Mouse (Mus musculus): ENCODE measurements around the gene Kcnh1.
A peak's percentile ranks its signal among the peaks of the same experiment; 100 is the strongest.

Kcnh1 gene

GRCm38 (mm10) chr1:192269911-192270310 lies 79.3 kb downstream of the Kcnh1 start:
- no peak for DNase-seq

GRCm38 (mm10) chr1:192277801-192278385 lies 87.3 kb downstream of the Kcnh1 start:
- no peak for DNase-seq

- peak; percentile 81 for DNase-seq
Observed at GRCm38 (mm10) chr1:192284340-192284739, 93.8 kb downstream of the Kcnh1 start.

GRCm38 (mm10) chr1:192284950-192285349 lies 94.4 kb downstream of the Kcnh1 start:
- no peak for DNase-seq

- no peak for DNase-seq
Observed at GRCm38 (mm10) chr1:192288456-192288855, 97.9 kb downstream of the Kcnh1 start.

- no peak for DNase-seq
Observed at GRCm38 (mm10) chr1:192291286-192291685, 100.7 kb downstream of the Kcnh1 start.

- no peak for DNase-seq
Observed at GRCm38 (mm10) chr1:192293391-192293790, 102.8 kb downstream of the Kcnh1 start.

- peak; percentile 56 for DNase-seq
Observed at GRCm38 (mm10) chr1:192293921-192294320, 103.3 kb downstream of the Kcnh1 start.

- peak; percentile 78 for DNase-seq
Observed at GRCm38 (mm10) chr1:192295243-192295860, 104.8 kb downstream of the Kcnh1 start.

GRCm38 (mm10) chr1:192295902-192296301 lies 105.3 kb downstream of the Kcnh1 start:
- DNase-seq, result no peak

- DNase-seq, result no peak
Observed at GRCm38 (mm10) chr1:192297481-192298128, 107.0 kb downstream of the Kcnh1 start.

GRCm38 (mm10) chr1:192300417-192300816 lies 109.8 kb downstream of the Kcnh1 start:
- peak; percentile 61 for DNase-seq

GRCm38 (mm10) chr1:192303615-192304014 lies 113.0 kb downstream of the Kcnh1 start:
- DNase-seq, result no peak

GRCm38 (mm10) chr1:192305155-192305554 lies 114.6 kb downstream of the Kcnh1 start:
- DNase-seq, result no peak

GRCm38 (mm10) chr1:192307055-192307454 lies 116.5 kb downstream of the Kcnh1 start:
- no peak for DNase-seq

- no peak for DNase-seq
Observed at GRCm38 (mm10) chr1:192311298-192311697, 120.7 kb downstream of the Kcnh1 start.

- no peak for DNase-seq
Observed at GRCm38 (mm10) chr1:192311851-192312438, 121.4 kb downstream of the Kcnh1 start.

GRCm38 (mm10) chr1:192312446-192312845 lies 121.9 kb downstream of the Kcnh1 start:
- DNase-seq, result no peak

GRCm38 (mm10) chr1:192312998-192313397 lies 122.4 kb downstream of the Kcnh1 start:
- DNase-seq, result no peak

GRCm38 (mm10) chr1:192313571-192313972 lies 123.0 kb downstream of the Kcnh1 start:
- no peak for DNase-seq

GRCm38 (mm10) chr1:192314044-192314443 lies 123.5 kb downstream of the Kcnh1 start:
- DNase-seq, result no peak

- DNase-seq, result no peak
Observed at GRCm38 (mm10) chr1:192315392-192316070, 125.0 kb downstream of the Kcnh1 start.

- no peak for DNase-seq
Observed at GRCm38 (mm10) chr1:192324223-192324622, 133.6 kb downstream of the Kcnh1 start.

Data from cerebellum, adult 9-10 months (tissue).